In the genomic region with DNA sequence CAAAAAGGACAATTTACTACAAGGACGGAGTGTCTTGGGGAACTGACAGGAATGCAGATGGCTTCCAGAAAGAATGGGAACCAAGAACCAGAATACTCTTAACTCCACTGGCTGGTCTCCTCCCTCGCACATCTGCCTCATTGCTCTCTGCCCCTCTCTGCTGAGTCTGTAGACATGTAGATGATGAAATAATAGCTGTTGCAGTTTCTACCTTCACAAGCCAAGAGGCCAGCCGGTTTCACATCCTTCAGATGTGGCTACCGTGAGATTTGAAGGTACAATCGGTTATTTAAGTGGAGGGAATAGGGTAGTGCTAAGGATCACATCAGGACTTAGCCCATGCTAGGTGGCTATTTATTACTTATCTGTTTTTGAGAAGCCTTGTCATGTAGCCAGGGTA, we compare ENCODE assay signal across 21 mouse cellular contexts. TPM values are rescaled to one million over a fixed set of nuclear protein-coding genes. Genes with fewer than 3 reads are reported as not detected.
DNase-seq lines count a peak whose midpoint lies in the region; ATAC-seq and TF ChIP-seq lines count a peak whose summit lies in the region.
"Had no signal": no experiment of that assay in that cellular context is flagged by ENCODE, and none has a peak within 500 bp of the region (broad histone marks: within the 10 kb centered on the region; RNA-seq: fewer than 3 reads in every experiment).

No protein-coding gene starts in this region.

- peaks cover 18% of the 10 kb centered on the region for H3K4me1 ChIP-seq in liver, adult 2 months (ENCODE audit: control insufficient read depth, insufficient read depth, low read length)
- H3K4me1 ChIP-seq in liver, embryonic 12.5 days = no peaks in the 10 kb centered on the region
- H3K4me1 ChIP-seq in CH12.LX (ENCODE audit: control insufficient read depth in 1 of 2, insufficient read depth in 2 of 2) = peaks cover 0 to 24% of the 10 kb centered on the region in 2 experiments; a peak in 2 of 4 replicates
- no peaks in the 10 kb centered on the region for H3K4me1 ChIP-seq in cerebellum, adult 2 months (ENCODE audit: control insufficient read depth, insufficient read depth, low read length)
- H3K4me1 ChIP-seq: hindbrain, embryonic 15.5 days had no signal

- DNase-seq in liver, adult 2 months (ENCODE audit: extremely low read depth, low read depth, low spot score) = no peak
- DNase-seq in CH12.LX (ENCODE audit: extremely low read depth) = peak; percentile 29
- DNase-seq in lung, postnatal 4 days = no peak
- DNase-seq in cerebellum, postnatal 10 days = no peak
- no peak for DNase-seq in cerebellum, adult 2 months
- DNase-seq: adrenal gland, adult 8-10 months; adrenal gland, postnatal 36 days; cerebellum, adult 11 months; cerebellum, adult 9-10 months; cerebellum, postnatal 36 days; gastrocnemius, postnatal 14 days; heart, adult 11 months; heart, postnatal 36 days had no signal

- dilution Hi-C loops in CH12.LX (cut with MboI; ENCODE audit: extremely low pct_ligation_motif_present, extremely low pct_unique_long_range_greater_than_20kb, low sequenced_read_pairs) = no loop called here

- in situ Hi-C loops in CH12.LX (cut with MboI; ENCODE audit: low pct_ligation_motif_present, low pct_unique_long_range_greater_than_20kb, low sequenced_read_pairs) = no loop called here

- no peak for TF ChIP-seq RAD21 in CH12.LX (IDR thresholded peaks at IDR 0.05; ENCODE audit: low read depth, low read length)

- H3K4me3 ChIP-seq in liver, adult 2 months (ENCODE audit: insufficient read depth, low read depth, low read length) = no peak overlapping the region
- no peak overlapping the region for H3K4me3 ChIP-seq in liver, embryonic 12.5 days
- no peak overlapping the region for H3K4me3 ChIP-seq in CH12.LX (replicated peaks in 1 of 3; ENCODE audit: low read depth in 2 of 3, low read length in 2 of 3, poor library complexity in 1 of 3)
- no peak overlapping the region for H3K4me3 ChIP-seq in cerebellum, adult 2 months (replicated peaks; ENCODE audit: insufficient read depth, low read depth, low read length)
- H3K4me3 ChIP-seq: embryonic facial prominence, embryonic 15.5 days; erythroblast, embryonic 14.5 days; forebrain, embryonic 10.5 days; heart, embryonic 13.5 days; hindbrain, embryonic 15.5 days had no signal

- no peaks in the 10 kb centered on the region for H3K9me3 ChIP-seq in liver, embryonic 12.5 days (replicated peaks)
- no peaks in the 10 kb centered on the region for H3K9me3 ChIP-seq in CH12.LX (replicated peaks; ENCODE audit: low read length)
- H3K9me3 ChIP-seq: embryonic facial prominence, embryonic 15.5 days; forebrain, embryonic 10.5 days; heart, embryonic 13.5 days; hindbrain, embryonic 15.5 days had no signal

- H3K4me2 ChIP-seq in liver, embryonic 12.5 days = no peak overlapping the region
- no peak overlapping the region for H3K4me2 ChIP-seq in CH12.LX (ENCODE audit: insufficient read depth, low read depth, poor library complexity, severe bottlenecking)
- H3K4me2 ChIP-seq: embryonic facial prominence, embryonic 15.5 days; heart, embryonic 13.5 days; hindbrain, embryonic 15.5 days had no signal

- no peaks in the 10 kb centered on the region for H3K27me3 ChIP-seq in liver, adult 2 months (ENCODE audit: control insufficient read depth, insufficient read depth, low read length)
- H3K27me3 ChIP-seq in liver, embryonic 12.5 days (replicated peaks) = no peaks in the 10 kb centered on the region
- H3K27me3 ChIP-seq in CH12.LX (replicated peaks) = no peaks in the 10 kb centered on the region
- H3K27me3 ChIP-seq in cerebellum, adult 2 months (ENCODE audit: control insufficient read depth, insufficient read depth, low read length) = no peaks in the 10 kb centered on the region
- H3K27me3 ChIP-seq: embryonic facial prominence, embryonic 15.5 days; heart, embryonic 13.5 days; hindbrain, embryonic 15.5 days had no signal

- 33% methylated on average over 5 of the region's 5 CpGs for WGBS in liver, adult 2 months
- 73% methylated on average over 5 of the region's 5 CpGs for WGBS in liver, embryonic 12.5 days (ENCODE audit: insufficient replicate concordance)
- WGBS in cerebellum, adult 2 months = 95% methylated on average over 5 of the region's 5 CpGs

- TF ChIP-seq CTCF in liver, adult 2 months (IDR thresholded peaks at IDR 0.05; ENCODE audit: low read depth, low read length) = no peak
- no peak for TF ChIP-seq CTCF in CH12.LX (conservative IDR thresholded peaks at IDR 0.05 in 1 of 2, IDR thresholded peaks at IDR 0.05 in 1 of 2; ENCODE audit: low read depth in 2 of 2, low read length in 2 of 2)
- no peak for TF ChIP-seq CTCF in cerebellum, adult 2 months (IDR thresholded peaks at IDR 0.05; ENCODE audit: borderline replicate concordance, insufficient read depth, low read depth, low read length)

- H3K79me2 ChIP-seq in liver, adult 2 months (ENCODE audit: control insufficient read depth, insufficient read depth, low read length) = 0 out of 2 replicates have a peak, but pooled peaks cover 4% of the 10 kb centered on the region
- no peaks in the 10 kb centered on the region for H3K79me2 ChIP-seq in CH12.LX (replicated peaks; ENCODE audit: control insufficient read depth, extremely low read depth, insufficient read depth, poor library complexity, severe bottlenecking)

- no peak overlapping the region for H3K9ac ChIP-seq in liver, adult 2 months (ENCODE audit: low read depth, low read length)
- no peak overlapping the region for H3K9ac ChIP-seq in liver, embryonic 12.5 days
- no peak overlapping the region for H3K9ac ChIP-seq in CH12.LX (ENCODE audit: insufficient read depth, low read depth)
- H3K9ac ChIP-seq: embryonic facial prominence, embryonic 15.5 days; heart, embryonic 13.5 days; hindbrain, embryonic 15.5 days had no signal

- H3K27ac ChIP-seq in liver, adult 2 months (replicated peaks; ENCODE audit: insufficient read depth, low read depth, low read length) = peak overlapping the region; percentile 72
- H3K27ac ChIP-seq in liver, embryonic 12.5 days = no peak overlapping the region
- no peak overlapping the region for H3K27ac ChIP-seq in CH12.LX (ENCODE audit: insufficient read depth, low read depth)
- H3K27ac ChIP-seq in cerebellum, adult 2 months (ENCODE audit: insufficient read depth, low read length) = no peak overlapping the region
- H3K27ac ChIP-seq: embryonic facial prominence, embryonic 15.5 days; forebrain, embryonic 10.5 days; heart, embryonic 13.5 days; hindbrain, embryonic 15.5 days had no signal

- no peaks in the 10 kb centered on the region for H3K36me3 ChIP-seq in liver, adult 2 months (ENCODE audit: control insufficient read depth, insufficient read depth, low read length)
- H3K36me3 ChIP-seq in liver, embryonic 12.5 days = no peaks in the 10 kb centered on the region
- no peaks in the 10 kb centered on the region for H3K36me3 ChIP-seq in CH12.LX (replicated peaks in 1 of 2; ENCODE audit: control insufficient read depth in 1 of 2, insufficient read depth in 1 of 2, low read length in 1 of 2)
- H3K36me3 ChIP-seq: embryonic facial prominence, embryonic 15.5 days; forebrain, embryonic 10.5 days; heart, embryonic 13.5 days; hindbrain, embryonic 15.5 days had no signal

- no peak for ATAC-seq in liver, embryonic 12.5 days
- ATAC-seq in granulocyte monocyte progenitor cell, adult 5-6 weeks (replicated peaks; ENCODE audit: poor library complexity, severe bottlenecking) = peak; percentile 80
- ATAC-seq: forebrain, embryonic 14.5 days had no signal

- TF ChIP-seq EP300 in CH12.LX (IDR thresholded peaks at IDR 0.05; ENCODE audit: low read length) = no peak

- no peak for TF ChIP-seq POLR2A in liver, adult 2 months (IDR thresholded peaks at IDR 0.05; ENCODE audit: extremely low read depth, insufficient read depth, low read length)
- TF ChIP-seq POLR2A in CH12.LX (IDR thresholded peaks at IDR 0.05; ENCODE audit: low read depth, low read length) = no peak
- TF ChIP-seq POLR2A in cerebellum, adult 2 months (IDR thresholded peaks at IDR 0.05; ENCODE audit: borderline replicate concordance, insufficient read depth, low read length) = no peak

TF ChIP-seq in CH12.LX, 34 proteins besides CTCF, POLR2A, EP300 and RAD21:
- TF ChIP-seq ZMIZ1 (IDR thresholded peaks at IDR 0.05; ENCODE audit: low read depth, low read length) = no peak
- no peak for TF ChIP-seq CHD1 (IDR thresholded peaks at IDR 0.05; ENCODE audit: low read depth, low read length)
- TF ChIP-seq IRF4 (IDR thresholded peaks at IDR 0.05; ENCODE audit: low read depth, low read length) = no peak
- no peak for TF ChIP-seq POLR2AphosphoS2 (IDR thresholded peaks at IDR 0.05; ENCODE audit: low read depth, low read length)
- TF ChIP-seq MEF2A (IDR thresholded peaks at IDR 0.05; ENCODE audit: borderline replicate concordance, low read depth, low read length) = no peak
- no peak for TF ChIP-seq SIN3A (IDR thresholded peaks at IDR 0.05; ENCODE audit: low read length)
- no peak for TF ChIP-seq ZNF384 (IDR thresholded peaks at IDR 0.05; ENCODE audit: low read depth, low read length)
- no peak for TF ChIP-seq E2F4 (IDR thresholded peaks at IDR 0.05; ENCODE audit: insufficient replicate concordance, low read depth, low read length)
- TF ChIP-seq NELFE (IDR thresholded peaks at IDR 0.05; ENCODE audit: low read depth, low read length) = no peak
- no peak for TF ChIP-seq SMC3 (IDR thresholded peaks at IDR 0.05; ENCODE audit: low read depth, low read length)
- TF ChIP-seq MAFK (IDR thresholded peaks at IDR 0.05; ENCODE audit: insufficient replicate concordance, low read length) = no peak
- TF ChIP-seq USF1 (IDR thresholded peaks at IDR 0.05; ENCODE audit: low read depth, low read length) = no peak
- no peak for TF ChIP-seq MYC (IDR thresholded peaks at IDR 0.05; ENCODE audit: low read depth, low read length)
- no peak for TF ChIP-seq RCOR1 (conservative IDR thresholded peaks at IDR 0.05; ENCODE audit: low read depth, low read length)
- TF ChIP-seq ELF1 (IDR thresholded peaks at IDR 0.05; ENCODE audit: low read depth, low read length) = no peak
- TF ChIP-seq TCF12 (IDR thresholded peaks at IDR 0.05; ENCODE audit: low read depth, low read length) = no peak
- no peak for TF ChIP-seq NRF1 (IDR thresholded peaks at IDR 0.05; ENCODE audit: low read depth, low read length)

RNA-seq across cellular contexts. Expression of a gene that starts 59.9 kb away (rescaled TPM):
- 19.4 and 19.7 TPM in 2 replicates for total RNA-seq in liver, adult 2 months (2014; rRNA removed)
- 18.8 and 20.2 TPM in 2 replicates for polyA plus RNA-seq in liver, adult 2 months (2012; rRNA removed)
- 0.61 and 0.68 TPM in 2 replicates for polyA plus RNA-seq in liver, embryonic 12.5 days (2016; fragmentation: Nextera tagmentation; extraction: Ambion mirVana)
- total RNA-seq in CH12.LX (2012; rRNA removed) (not detected in 2 replicates), CH12.LX (2014; rRNA removed) (not detected in 2 replicates)
- polyA plus RNA-seq in CH12.LX (2012; ENCODE audit: insufficient read length, low read depth) = not detected in 2 replicates
- 7.8 and 7.9 TPM in 2 replicates for total RNA-seq in granulocyte monocyte progenitor cell, adult 5-6 weeks (2014; fragmentation: Nextera tagmentation)
- 6.9 and 9.1 TPM in 2 replicates for total RNA-seq in granulocyte monocyte progenitor cell, adult 5-6 weeks (2017)
- polyA plus RNA-seq in cerebellum, adult 2 months (2012; rRNA removed) = 8.5 and 8.9 TPM in 2 replicates
- polyA plus RNA-seq: erythroblast, embryonic 14.5 days had no signal
